Mouse (Mus musculus): ENCODE measurements around the gene Gm6525. TPM values are rescaled to one million over a fixed set of nuclear protein-coding genes. Genes with fewer than 3 reads are reported as not detected.

The Gm6525 gene
- polyA plus RNA-seq (2017; shearing (Covaris generic)): not detected

GRCm38 (mm10) chr3:84173581-84174154 is at the start of gene Gm6525:
Gene Gm6525 (plus strand): TSS chr3:84174104.

GRCm38 (mm10) chr3:84155558-84156006 is 18.3 kb upstream of the Gm6525 start, which contains the start of gene Mnd1:
Gene Mnd1 (minus strand): TSS chr3:84155786.

Other genes starting within 250 kb of the Gm6525 start
- gene Tmem131l, start 133.9 kb upstream of the Gm6525 start, polyA plus RNA-seq (2017; shearing (Covaris generic)): 38.3 TPM
- not detected for gene Mnd1, start 18.3 kb upstream of the Gm6525 start, polyA plus RNA-seq (2017; shearing (Covaris generic))
- 2.9 TPM for gene Trim2, start 132.8 kb downstream of the Gm6525 start, polyA plus RNA-seq (2017; shearing (Covaris generic))

Data from CD4-positive, CD25-positive, alpha-beta regulatory T cell, adult 9 weeks (primary cell).